Mouse (Mus musculus) gastrocnemius, postnatal 4 days (tissue): Measurements from ENCODE around the gene Cfap43. TPM values are rescaled to one million over a fixed set of nuclear protein-coding genes. Genes with fewer than 3 reads are reported as not detected.

Experiments
- DNase-seq, 2 experiments: peaks; one replicate each; pipeline ENCODE4 v3.0.0; 2021 to 2022; ENCODE audit warnings: low spot score in 2 of 2, mixed read lengths in 2 of 2
- total RNA-seq, 2 experiments: library from RNA; stranded (reverse); gene quantifications; 2 replicates each; pipeline ENCODE4 v1.2.3; 2021

The Cfap43 gene
- total RNA-seq, 2 experiments from 2014 or later = 0.32 TPM; not detected in 1

DNA sequence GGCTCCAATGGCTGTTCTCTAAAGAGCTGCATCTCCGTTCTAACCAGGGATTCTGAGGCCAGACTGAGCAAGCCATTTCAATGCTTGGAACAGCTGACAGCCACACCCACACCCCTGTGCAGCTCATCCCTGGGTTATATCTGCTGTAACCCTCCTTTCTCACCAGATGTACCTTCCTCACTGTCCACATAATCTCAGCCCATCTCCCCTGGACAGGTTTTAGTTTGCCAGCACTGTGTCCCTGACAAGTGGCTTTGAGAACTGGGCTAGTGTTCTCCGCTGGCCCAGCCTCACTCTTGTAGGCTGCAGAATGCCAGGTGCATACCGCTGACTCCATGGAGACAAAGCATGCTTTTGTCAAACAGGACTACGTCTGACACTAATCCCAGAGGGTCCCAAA is 1.7 kb downstream of the Cfap43 start:
- DNase-seq = no peak

DNA sequence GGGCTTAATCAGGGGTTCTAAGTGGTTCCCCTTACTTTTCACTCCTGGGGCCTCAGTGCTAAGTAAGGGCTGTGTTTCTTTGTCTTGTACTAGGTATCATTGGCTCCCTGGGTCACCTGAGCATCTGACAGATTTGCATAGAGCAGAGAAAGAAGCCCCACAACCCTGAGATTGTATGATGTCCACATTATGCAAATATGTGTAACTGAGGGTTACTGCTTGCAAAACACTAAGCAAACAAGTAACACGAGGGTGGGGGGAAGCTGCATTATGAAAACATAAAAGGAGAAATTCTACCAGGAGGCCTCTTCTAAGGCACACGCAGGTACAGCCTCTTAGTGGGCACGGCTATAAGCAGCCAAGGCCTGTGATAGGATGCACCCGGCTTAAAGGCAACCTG is 3.8 kb downstream of the Cfap43 start:
- DNase-seq = no peak

DNA sequence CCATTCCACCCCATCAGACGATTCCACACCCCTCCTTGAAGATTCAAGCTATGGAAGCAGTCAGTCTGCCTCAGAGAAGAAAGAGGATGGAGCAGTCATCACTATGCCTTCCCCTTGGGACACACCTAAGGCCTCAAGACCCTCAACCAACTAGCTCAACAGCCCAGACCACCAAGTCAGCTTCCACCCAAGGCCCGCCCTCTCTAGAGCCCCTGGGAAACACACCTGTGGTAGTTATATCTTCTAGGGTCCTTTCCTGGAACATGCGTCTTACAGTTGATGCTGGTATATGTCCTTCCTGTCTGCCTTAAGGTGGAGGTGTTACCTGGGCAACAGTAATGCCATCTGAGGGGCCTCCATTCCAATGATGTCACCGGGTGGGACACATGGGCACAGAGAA is 4.9 kb downstream of the Cfap43 start:
- no peak for DNase-seq

DNA sequence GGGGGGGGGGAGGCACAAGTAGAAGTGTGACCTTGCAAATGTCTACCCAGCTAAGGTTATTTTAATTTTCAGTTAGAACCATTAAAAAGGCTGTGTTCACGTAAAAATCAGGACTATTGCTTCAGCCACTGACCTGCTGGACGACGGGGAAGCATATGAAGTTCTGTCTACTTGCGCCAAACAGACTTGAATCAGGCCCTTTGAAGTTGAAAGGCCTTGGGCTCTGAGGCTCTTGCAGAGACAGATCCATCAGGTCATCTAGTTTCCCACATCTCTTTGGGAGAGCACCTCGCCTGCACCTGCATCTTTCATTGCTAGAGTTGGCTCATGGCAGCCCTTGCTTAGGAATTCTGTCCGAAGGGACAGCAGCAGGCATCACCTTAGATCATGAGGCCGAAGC is 5.7 kb downstream of the Cfap43 start:
- DNase-seq = no peak

DNA sequence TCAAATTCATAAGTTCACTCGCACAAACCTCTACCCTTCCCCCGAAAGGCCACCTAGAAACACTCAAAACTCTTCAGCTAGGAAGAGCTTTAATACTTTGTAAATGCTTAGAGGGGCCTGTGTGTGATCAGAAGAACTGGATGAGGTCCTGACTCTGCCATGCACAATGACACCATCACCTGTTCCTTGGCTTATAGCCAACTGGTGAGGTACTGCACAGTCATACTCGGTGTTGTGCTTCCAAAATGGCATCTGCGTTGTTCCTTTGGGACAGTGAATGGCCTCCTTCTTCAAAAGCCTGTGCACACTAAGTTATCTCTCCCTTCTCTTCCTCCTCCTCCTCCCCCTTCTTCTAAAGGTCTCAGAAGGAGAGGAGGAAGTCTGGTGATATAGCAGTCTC is 8.3 kb downstream of the Cfap43 start:
- no peak for DNase-seq

DNA sequence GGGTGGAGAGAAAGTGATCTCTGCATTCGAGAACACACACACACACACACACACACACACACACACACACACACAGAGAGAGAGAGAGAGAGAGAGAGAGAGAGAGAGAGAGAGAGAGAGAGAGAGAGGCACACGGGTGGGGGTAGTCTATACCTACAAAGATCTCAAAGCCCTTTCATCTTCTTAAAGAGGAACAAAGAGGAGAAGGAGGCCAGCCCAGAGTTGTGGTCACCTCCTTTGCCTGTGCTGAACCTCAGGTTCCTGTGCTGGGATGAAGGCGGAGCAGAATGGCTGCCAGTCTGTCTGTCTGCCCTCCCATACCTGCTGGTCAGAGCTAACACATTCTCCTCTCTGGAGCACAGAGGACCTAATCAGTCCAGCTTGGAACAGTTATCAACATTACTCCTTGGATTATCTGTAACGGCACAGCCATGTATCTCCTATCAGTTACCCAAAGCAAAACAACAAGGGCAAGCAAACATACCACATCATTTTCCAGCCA is 8.9 kb downstream of the Cfap43 start:
- DNase-seq = no peak

DNA sequence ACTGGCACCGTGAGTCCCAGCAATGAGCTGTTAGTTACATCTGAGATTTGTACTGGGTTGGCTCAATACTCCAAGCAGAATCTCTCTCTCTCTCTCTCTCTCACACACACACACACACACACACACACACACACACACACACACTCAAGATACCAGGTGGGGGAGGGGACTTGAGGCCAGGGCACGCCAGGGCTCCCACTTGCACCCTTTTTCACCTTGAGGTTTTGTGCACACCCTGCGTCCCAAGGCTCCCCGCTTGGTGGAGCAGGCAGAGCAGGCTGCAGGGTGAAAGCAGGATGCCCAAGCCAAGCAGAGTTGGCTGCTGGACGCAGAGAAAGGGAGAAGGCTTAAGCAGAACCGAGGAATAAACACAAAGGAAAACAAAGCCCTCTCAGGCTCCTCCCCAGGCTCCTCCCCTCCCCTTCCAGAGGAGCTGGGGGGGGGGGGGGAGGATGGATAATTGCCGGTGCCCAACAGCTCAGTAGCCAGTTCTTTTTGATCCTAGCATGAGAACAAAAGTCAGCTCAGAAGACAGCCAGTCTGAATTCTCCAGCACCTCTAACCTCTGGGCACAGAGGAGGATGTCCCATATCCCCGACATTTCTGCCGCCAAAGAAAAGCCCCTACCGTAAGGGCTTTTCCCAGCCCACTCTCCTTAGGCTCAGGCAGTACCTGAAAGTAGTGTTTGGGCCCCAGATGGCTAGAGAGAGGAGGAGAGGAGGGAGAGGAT is 9.5 kb downstream of the Cfap43 start:
- no peak for DNase-seq

DNA sequence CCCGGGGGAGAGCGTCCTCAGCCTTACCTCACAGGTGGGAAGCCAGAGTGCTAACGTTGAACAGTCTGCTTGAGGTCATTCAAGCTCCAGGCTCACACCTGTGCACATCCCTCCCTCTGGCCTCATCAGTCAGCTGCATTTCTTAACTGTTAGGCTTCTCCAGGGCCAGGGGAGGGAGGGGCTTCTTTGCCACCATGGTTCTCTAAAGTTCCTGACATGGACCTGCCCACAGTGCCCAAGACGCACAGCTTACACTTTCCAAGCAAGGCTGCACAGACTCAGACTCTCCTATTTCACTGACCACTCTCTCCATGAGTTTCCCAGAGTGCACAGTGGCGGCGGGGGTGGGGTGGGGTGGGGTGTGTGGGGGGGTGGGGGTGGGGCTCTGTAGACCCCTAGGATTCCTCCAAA is 10.1 kb downstream of the Cfap43 start:
- DNase-seq = no peak

DNA sequence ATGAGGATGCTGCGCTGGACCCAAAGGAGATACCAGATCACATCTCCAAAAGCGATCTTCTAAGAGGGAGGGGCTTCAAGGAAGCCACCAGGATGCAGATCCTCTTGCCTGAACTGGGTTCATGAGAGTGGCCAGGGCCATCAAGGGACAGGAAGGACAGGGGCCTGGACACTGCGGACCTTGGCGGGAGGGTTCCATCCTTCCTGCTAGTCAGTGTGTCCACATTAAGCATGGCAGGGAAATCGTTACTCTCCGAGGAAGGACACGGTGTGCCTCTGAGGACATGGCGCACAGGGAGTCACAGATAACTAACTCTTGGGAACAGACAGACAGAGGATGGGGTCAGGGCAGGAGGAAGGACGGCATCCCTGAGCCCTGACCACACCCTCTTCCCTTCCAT is 11.5 kb downstream of the Cfap43 start:
- no peak for DNase-seq

DNA sequence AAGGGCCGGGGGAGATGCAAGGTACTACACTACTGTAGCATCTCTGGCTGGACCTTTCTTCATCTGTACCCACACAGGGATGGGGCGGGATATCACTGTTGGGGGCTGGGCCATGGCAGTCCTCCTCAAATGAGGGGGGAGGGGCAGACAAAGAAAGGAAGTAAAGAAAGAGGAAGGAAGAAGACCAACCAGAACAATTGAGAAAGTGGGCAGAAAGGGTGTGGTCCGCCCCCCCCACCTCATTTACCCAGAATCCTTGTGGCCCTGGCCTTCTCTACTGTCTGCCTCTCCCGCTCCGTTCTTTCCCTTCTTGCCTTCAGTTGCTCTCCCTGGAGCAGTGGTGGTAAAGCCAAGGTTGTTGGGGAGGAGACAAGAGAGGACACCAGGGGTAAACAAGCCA is 13.5 kb downstream of the Cfap43 start:
- DNase-seq = no peak

DNA sequence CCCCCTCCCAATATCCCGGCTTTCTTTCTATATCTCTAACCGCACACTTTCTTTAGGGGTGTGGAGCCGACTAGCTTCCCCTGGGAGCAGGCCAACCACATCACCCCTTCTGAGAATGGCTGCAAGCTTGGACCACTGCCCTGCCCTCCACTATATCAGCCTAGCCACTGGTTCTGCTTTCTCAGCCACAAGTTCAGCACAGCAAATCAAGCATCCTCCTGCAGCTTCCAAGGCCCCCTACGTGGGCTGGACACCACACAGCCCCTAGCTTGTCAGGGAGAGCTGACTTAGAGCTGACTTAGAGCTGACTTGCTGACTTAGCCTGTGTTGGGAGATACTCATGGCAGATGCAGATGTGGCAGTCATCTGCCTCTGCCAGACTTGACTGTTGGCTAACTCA is 14.0 kb downstream of the Cfap43 start:
- DNase-seq = no peak

DNA sequence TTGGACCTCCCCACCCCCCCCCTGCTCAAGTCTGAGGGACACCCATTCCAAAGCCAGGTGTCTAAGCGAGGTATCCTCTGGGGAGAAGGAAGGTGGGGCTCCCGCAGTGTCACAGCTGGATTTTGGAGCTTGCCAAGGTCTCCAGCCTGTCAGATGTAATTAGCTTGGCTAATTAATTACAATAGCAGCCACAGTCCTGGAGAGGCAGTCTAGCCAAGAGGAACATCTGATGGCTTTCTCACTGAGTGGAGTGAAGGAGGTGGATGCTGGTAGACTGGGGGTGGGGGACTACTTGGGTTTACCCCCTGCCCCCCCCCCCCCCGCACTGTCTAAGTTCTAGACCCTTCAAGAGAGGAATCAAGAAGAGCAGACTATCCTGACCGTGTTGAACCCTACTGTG is 15.4 kb downstream of the Cfap43 start:
- no peak for DNase-seq

DNA sequence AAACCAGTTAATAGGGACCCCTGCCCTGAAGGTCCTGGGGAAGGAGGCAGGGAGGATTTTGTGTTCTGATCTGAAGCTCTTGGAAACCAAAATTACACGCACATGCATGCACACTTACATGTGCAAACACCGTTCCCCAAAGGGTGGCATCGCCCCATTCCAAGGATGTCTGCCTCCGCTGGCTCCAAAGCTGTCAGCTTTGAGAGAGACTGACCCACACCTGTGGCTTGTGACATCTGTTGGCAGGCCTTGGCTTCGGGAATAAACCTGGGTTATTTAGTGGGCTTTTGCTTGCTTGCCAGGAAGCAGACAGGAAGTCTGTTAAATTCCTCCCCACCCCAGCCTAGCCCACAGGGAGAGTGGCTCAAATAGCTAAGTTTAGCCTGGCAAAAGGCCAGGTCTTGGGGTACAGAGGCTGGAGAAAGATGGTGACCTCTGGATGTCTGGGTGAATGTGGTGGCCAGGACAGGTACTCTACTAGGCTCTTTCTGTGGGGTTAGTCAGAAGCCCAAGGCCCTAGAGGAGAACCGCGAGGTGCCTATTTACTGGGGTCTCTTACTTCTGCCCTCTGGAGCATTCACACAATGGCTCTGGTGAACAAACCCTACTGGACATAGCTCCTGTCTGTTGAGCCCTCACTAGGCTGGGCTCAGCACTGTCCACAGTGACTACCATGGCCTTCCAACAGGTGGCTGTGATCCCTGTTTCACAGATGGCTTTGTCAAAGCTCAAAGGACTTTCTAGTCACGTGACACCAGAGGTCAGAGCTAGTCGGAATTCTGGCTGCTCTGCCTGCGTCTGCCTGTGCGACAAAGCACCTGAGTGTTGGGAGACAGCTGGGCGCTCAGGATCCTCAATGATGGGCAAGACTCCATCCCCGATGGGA is 16.5 kb downstream of the Cfap43 start:
- no peak for DNase-seq

DNA sequence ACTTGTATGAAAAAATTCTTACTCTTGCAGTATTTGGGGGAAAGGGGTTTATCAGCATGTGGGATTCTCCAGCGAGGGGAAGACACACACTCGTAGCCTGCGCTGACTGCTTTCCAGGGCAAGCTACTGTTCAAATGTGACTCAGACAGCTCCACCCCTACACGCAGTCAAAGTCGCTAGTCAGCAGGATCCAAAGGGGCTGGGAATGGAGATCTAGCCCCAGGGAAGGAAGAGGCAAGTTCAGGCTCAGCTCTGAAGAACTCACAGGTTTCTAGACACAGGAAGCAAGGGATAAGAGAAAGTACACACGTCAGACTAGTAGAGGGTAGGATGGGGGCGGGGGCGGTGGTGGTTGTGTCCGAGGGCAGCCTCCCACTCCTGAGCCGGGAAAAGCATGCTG is 18.5 kb downstream of the Cfap43 start:
- DNase-seq = no peak

DNA sequence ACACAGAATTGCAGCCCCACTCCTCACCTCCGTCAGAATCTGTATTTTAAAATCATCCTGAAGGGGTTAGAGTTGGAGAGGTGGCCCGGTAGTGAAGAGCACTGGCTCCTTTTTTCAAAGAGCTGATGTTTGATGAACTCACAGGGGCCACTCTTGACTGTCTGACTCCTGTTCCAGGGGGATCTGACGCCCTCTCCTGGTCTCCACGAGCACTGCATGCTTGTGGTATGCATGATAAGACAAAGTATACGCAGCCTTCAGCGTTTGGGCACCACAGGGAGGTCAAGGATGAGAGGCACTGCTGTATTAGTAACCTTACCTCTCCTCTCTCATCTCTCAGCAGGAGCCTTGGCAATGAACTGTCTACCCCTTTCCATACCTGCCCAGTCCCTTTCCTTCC is 19.1 kb downstream of the Cfap43 start:
- no peak for DNase-seq

DNA sequence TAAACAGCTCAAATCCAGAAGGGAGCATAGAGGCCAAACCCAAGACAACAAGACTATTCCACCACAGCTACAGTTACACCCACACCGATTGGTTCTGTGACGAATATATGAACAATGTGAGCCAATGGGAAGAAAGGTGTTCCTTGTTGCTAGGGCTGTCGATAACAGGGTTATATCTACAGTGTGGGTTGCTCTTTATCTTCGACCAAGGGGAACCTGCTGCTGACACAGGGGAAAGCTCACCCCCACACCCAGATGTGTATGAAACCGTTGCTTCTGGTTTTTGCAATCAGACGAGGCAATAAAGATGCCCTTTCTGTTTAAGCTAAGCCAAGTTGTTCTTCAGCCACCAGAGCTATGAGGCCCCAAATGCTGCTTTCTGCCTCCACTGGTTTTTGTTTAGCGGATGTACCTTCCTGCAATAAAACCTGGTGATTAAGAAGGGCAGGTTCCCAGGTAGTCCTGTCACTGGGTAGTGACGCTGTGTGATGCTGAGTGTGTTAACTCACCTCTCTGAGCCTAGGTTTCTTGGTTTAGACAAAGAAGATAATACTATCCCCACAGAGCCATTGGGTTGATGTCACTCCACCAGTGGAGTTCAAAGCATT is 20.5 kb downstream of the Cfap43 start:
- no peak for DNase-seq

DNA sequence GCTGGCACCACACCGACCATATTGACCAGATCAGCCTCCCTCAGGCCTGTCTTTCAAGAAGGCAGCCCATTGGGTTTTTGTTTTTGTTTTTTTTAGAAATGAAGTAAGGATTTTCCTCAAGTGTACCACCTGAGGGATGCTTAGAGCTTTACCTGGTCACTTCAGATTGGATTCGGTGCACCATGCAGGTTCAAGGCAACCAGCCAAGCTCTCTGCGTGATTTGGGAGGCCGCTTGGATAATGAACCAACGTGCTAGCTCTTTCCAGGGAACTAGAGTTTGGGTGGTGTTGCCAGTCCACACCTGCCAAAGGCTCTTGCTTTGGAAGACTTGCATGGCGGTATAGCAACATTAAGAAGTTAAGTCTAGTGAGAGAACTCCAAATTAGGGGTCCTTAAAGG is 26.0 kb downstream of the Cfap43 start:
- no peak for DNase-seq

DNA sequence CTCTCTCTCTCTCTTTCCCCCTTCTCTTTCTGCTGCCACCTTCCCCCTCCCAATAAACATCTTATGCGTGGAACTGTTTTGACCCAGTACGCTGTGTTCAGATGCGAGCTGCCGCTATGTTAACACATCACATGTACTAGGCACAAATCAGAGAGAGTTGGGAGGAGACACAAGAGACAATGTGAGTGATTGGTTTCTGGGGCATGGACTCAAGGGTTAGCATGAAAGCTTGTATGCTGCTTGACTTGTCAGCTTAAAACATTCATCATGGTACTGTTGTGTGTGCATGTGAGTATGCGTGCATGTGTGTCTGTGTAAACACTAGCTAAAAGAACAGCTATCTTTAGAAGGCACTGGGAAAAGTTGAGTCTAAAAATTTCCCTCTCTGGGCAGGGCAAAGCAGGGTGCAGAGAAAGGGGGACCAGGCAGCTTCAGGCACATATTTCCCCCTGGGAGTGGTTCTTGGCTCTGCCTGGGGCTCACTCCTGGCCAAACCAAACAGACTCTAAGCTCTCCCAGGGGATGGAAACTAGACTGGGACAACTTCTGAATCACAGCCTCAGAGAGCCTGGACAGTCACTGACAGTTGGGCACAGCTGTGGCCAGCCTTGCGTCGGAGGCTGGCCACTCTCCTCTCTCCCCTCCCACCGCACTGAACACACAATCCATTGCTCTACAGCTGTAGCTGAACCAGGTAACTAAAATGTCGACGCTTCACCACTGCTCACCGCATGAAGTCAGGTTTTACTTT is 27.4 kb downstream of the Cfap43 start:
- no peak for DNase-seq

DNA sequence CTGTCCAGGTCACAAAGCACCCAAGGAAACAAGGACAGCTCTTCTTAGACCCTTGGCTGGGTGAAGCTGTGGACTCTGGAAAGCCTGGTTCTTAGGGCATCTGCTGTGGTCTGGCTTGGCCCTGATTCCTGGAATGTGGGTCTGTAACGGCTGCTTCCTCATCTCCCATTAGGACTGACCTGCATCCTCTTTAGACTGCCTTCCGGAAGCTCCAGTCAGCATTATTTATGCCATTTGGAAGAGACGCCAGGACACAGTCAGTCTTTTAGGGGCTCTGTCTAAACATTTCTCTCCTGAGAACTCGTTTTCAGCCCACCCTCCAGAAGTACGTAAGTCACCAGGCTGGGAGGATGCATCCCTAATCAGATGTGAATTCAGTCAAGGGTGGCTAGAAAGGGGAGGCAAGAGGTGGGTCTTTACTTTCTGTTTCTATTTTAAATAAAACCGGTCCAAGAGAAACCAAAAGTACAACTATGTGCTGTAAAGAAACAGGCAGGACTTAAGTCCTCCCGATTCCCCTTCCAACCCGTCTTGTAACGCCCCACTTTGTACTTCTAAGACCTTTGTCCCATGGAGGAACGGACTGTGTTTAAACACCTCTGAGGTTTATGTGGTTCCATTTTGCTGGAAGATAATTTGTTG is 28.5 kb downstream of the Cfap43 start:
- DNase-seq = no peak

DNA sequence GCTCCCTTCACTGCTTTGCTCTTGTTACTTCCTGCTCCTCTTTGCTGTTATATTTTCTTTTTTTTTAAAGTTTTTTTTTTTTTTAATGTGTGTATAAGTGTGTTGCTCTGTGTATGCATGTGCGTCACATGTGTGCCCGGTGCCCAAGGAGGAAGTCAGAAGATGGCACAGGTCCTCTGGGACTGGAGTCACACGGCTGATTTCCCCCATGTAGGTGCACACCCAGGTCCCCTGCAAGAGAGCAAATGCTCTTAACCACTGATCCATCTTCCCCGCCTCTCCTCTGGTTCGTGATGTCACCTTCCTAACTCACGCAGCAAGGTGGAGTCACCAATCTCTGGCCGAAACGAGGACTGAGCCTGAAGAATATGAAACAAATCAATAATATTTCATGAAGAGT is 31.1 kb downstream of the Cfap43 start:
- no peak for DNase-seq

DNA sequence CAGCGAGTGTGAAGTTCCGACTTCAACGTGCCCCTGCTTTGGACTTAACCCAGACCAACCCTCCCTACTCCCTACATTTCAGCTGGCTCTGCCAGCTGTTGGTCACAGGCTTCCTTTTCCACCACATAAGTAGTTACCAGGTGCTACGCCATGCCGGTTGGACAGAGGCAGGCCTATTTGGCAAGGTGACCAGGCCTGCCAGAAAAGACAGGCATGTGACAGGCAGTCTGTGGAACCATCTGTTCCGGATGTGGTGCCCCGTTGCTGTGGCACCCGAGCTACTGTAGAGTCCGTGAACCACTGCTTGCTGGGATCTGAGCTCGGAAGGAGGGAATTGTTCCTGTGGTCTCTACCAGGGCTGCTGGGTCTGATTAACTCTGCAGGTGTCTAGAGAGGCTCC is 31.7 kb downstream of the Cfap43 start:
- DNase-seq = no peak
